Mouse (Mus musculus): ENCODE results near the gene Vti1b.
A peak's percentile ranks its signal among the peaks of the same experiment; 100 is the strongest.

- TF ChIP-seq POLR2A (IDR thresholded peaks at IDR 0.05; ENCODE audit: control insufficient read depth, low read depth, low read length) (peak; percentile 61; the same call in 1 of the 2 replicates), CTCF (IDR thresholded peaks at IDR 0.05; ENCODE audit: control insufficient read depth, insufficient read depth, insufficient replicate concordance, low read depth, low read length) (no peak)
These were observed 18.6 kb upstream of the Vti1b start for GRCm38 (mm10) chr12:79190931-79191673.

Data from testis, adult 2 months (tissue).